In genomic region chr19:46760375-46761160, GRCm38 (mm10) we compare ENCODE assay signal across 8 mouse cellular contexts. TPM values are rescaled to one million over a fixed set of nuclear protein-coding genes. Genes with fewer than 3 reads are reported as not detected.
A peak's percentile ranks its signal among the peaks of the same experiment; 100 is the strongest.
DNase-seq lines count a peak whose midpoint lies in the region; ATAC-seq and TF ChIP-seq lines count a peak whose summit lies in the region.

No protein-coding gene starts in this region.

- DNase-seq in MEL-GATA-1-ER (ENCODE audit: extremely low read depth, low read depth), result peak; percentile 74
- DNase-seq in cerebellum, adult 2 months, result peak; percentile 85 to 91
- DNase-seq in forelimb bud, embryonic 11.5 days (ENCODE audit: low read depth, low spot score), result peak; percentile 80
- DNase-seq in hindbrain, embryonic 11.5 days (ENCODE audit: low spot score), result peak; percentile 92
- DNase-seq in layer of hippocampus, postnatal 14 days (ENCODE audit: low spot score in 2 of 2), result peak; percentile 87 to 91
- DNase-seq in lung, postnatal 14 days, result peak; percentile 90
- peak; percentile 84 for DNase-seq in ovary, postnatal 36 days (ENCODE audit: low spot score)
- peak; percentile 88 for DNase-seq in thymus, postnatal 14 days

- no peak overlapping the region for H3K9ac ChIP-seq in hindbrain, embryonic 11.5 days (ENCODE audit: low read depth, low read length)

- H3K27me3 ChIP-seq in cerebellum, adult 2 months (ENCODE audit: control insufficient read depth, insufficient read depth, low read length), result no peaks in the 10 kb centered on the region
- peaks cover 6% of the 10 kb centered on the region for H3K27me3 ChIP-seq in hindbrain, embryonic 11.5 days (ENCODE audit: control insufficient read depth, insufficient read depth, low read length)

- no peak for TF ChIP-seq POLR2A in cerebellum, adult 2 months (IDR thresholded peaks at IDR 0.05; ENCODE audit: borderline replicate concordance, insufficient read depth, low read length)

- H3K4me1 ChIP-seq in cerebellum, adult 2 months (ENCODE audit: control insufficient read depth, insufficient read depth, low read length), result no peaks in the 10 kb centered on the region
- H3K4me1 ChIP-seq in hindbrain, embryonic 11.5 days (replicated peaks; ENCODE audit: control insufficient read depth, insufficient read depth, low read length), result peaks cover 5% of the 10 kb centered on the region; the same call in 1 of the 2 replicates

- no peak overlapping the region for H3K27ac ChIP-seq in cerebellum, adult 2 months (ENCODE audit: insufficient read depth, low read length)
- H3K27ac ChIP-seq in hindbrain, embryonic 11.5 days (ENCODE audit: low read depth, low read length), result no peak overlapping the region

- 16% methylated on average over 29 of the region's 29 CpGs for WGBS in cerebellum, adult 2 months
- 19% methylated on average over 29 of the region's 29 CpGs for WGBS in hindbrain, embryonic 11.5 days

- ATAC-seq in hindbrain, embryonic 11.5 days (ENCODE audit: low FRiP score), result peak; percentile 68

- no peaks in the 10 kb centered on the region for H3K36me3 ChIP-seq in hindbrain, embryonic 11.5 days (ENCODE audit: control insufficient read depth, insufficient read depth, low read length)

- peak; percentile 98 for TF ChIP-seq CTCF in cerebellum, adult 2 months (IDR thresholded peaks at IDR 0.05; ENCODE audit: borderline replicate concordance, insufficient read depth, low read depth, low read length)

- no peaks in the 10 kb centered on the region for H3K9me3 ChIP-seq in hindbrain, embryonic 11.5 days (ENCODE audit: control insufficient read depth, low read length)

- H3K4me2 ChIP-seq in hindbrain, embryonic 11.5 days (replicated peaks; ENCODE audit: low read depth, low read length), result peak overlapping the region; percentile 95

- peak overlapping the region; percentile 73 for H3K4me3 ChIP-seq in cerebellum, adult 2 months (replicated peaks; ENCODE audit: insufficient read depth, low read depth, low read length)
- H3K4me3 ChIP-seq in hindbrain, embryonic 11.5 days (ENCODE audit: low read depth, low read length), result peak overlapping the region; percentile 67

RNA-seq across cellular contexts. Expression of gene Cnnm2, which starts 0.8 kb away (rescaled TPM):
- polyA plus RNA-seq in cerebellum, adult 2 months (2012; rRNA removed), result 31.2 and 31.4 TPM in 2 replicates
- 3.7 and 4.6 TPM in 2 replicates for polyA plus RNA-seq in hindbrain, embryonic 11.5 days (2014; fragmentation: Nextera tagmentation; extraction: Ambion mirVana)
- 10 to 100 TPM; 32.1 to 36.0 TPM for total RNA-seq in layer of hippocampus, postnatal 14 days (2021)

RNA-seq across cellular contexts. Expression of gene As3mt, which starts 53.3 kb away (rescaled TPM):
- 16.5 and 16.8 TPM in 2 replicates for polyA plus RNA-seq in cerebellum, adult 2 months (2012; rRNA removed)
- polyA plus RNA-seq in hindbrain, embryonic 11.5 days (2014; fragmentation: Nextera tagmentation; extraction: Ambion mirVana), result 30.2 and 31.6 TPM in 2 replicates
- total RNA-seq in layer of hippocampus, postnatal 14 days (2021), result 10 to 100 TPM; 16.4 to 16.7 TPM
